Mouse (Mus musculus): ENCODE data around the gene Sugct. TPM values are rescaled to one million over a fixed set of nuclear protein-coding genes. Genes with fewer than 3 reads are reported as not detected.

The Sugct gene
- polyA plus RNA-seq, 1 experiment: not detected

GRCm38 (mm10) chr13:17695898-17696580 lies 686 bp upstream of the Sugct start:
- Histone ChIP-seq H3K27ac (ENCODE audit: insufficient read depth, low read depth, low read length) (peak overlapping the region; percentile 93; the same call in 1 of the 2 replicates), H3K4me1 (ENCODE audit: control insufficient read depth, insufficient read depth, low read length) (no peaks in the 10 kb centered on the region), H3K4me3 (ENCODE audit: insufficient read depth, low read depth, low read length) (peak overlapping the region; percentile 73)
- 15% methylated on average over 7 of the region's 7 CpGs for WGBS
- TF ChIP-seq POLR2A (IDR thresholded peaks at IDR 0.05; ENCODE audit: insufficient read depth, low read depth, low read length) (no peak), CTCF (IDR thresholded peaks at IDR 0.05; ENCODE audit: insufficient read depth, low read depth, low read length) (no peak)

- Histone ChIP-seq H3K27ac (ENCODE audit: insufficient read depth, low read depth, low read length) (no peak overlapping the region), H3K4me3 (ENCODE audit: insufficient read depth, low read depth, low read length) (peak overlapping the region; percentile 73), H3K4me1 (ENCODE audit: control insufficient read depth, insufficient read depth, low read length) (no peaks in the 10 kb centered on the region)
- no peak for TF ChIP-seq POLR2A (IDR thresholded peaks at IDR 0.05; ENCODE audit: insufficient read depth, low read depth, low read length)
- no peak for TF ChIP-seq CTCF (IDR thresholded peaks at IDR 0.05; ENCODE audit: insufficient read depth, low read depth, low read length)
- 0% methylated on average over 24 of the region's 25 CpGs for WGBS
Measured at GRCm38 (mm10) chr13:17694414-17694813, 939 bp downstream of the Sugct start.

GRCm38 (mm10) chr13:17693816-17694215 lies 1.5 kb downstream of the Sugct start:
- H3K4me1 ChIP-seq (ENCODE audit: control insufficient read depth, insufficient read depth, low read length): no peaks in the 10 kb centered on the region
- no peak overlapping the region for H3K4me3 ChIP-seq (ENCODE audit: insufficient read depth, low read depth, low read length)
- no peak for TF ChIP-seq POLR2A (IDR thresholded peaks at IDR 0.05; ENCODE audit: insufficient read depth, low read depth, low read length)
- H3K27ac ChIP-seq (ENCODE audit: insufficient read depth, low read depth, low read length): no peak overlapping the region
- WGBS: 56% methylated on average over 5 of the region's 5 CpGs

DNA sequence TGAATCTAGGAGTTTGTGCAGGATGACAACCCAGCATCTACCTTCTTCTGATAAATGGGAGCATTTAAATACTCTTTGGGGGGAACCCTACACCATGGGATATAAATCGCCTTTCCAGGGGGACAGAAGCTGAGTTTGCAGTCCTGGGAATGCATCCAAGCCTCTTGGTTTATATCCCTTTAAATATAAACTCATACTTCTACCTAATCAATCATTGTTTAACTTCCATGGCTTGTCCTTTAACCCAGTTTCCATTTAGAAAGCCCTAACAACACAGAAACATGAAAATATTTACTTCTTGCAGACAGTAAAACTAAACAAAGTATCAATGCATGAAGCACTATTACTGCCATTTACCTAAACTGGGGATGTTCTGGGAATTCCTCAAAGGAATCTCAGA lies 3.9 kb downstream of the Sugct start:
- no peak overlapping the region for H3K27ac ChIP-seq (ENCODE audit: insufficient read depth, low read depth, low read length)
- no peaks in the 10 kb centered on the region for H3K4me1 ChIP-seq (ENCODE audit: control insufficient read depth, insufficient read depth, low read length)
- no peak overlapping the region for H3K4me3 ChIP-seq (ENCODE audit: insufficient read depth, low read depth, low read length)
- no peak for TF ChIP-seq CTCF (IDR thresholded peaks at IDR 0.05; ENCODE audit: insufficient read depth, low read depth, low read length)
- TF ChIP-seq POLR2A (IDR thresholded peaks at IDR 0.05; ENCODE audit: insufficient read depth, low read depth, low read length): no peak
- 78% methylated on average over 1 of the region's 1 CpGs for WGBS

GRCm38 (mm10) chr13:17690686-17691085 lies 4.7 kb downstream of the Sugct start:
- no peak overlapping the region for H3K4me3 ChIP-seq (ENCODE audit: insufficient read depth, low read depth, low read length)

GRCm38 (mm10) chr13:17689461-17689860 lies 5.9 kb downstream of the Sugct start:
- no peaks in the 10 kb centered on the region for H3K4me1 ChIP-seq (ENCODE audit: control insufficient read depth, insufficient read depth, low read length)
- no peak overlapping the region for H3K4me3 ChIP-seq (ENCODE audit: insufficient read depth, low read depth, low read length)
- TF ChIP-seq POLR2A (IDR thresholded peaks at IDR 0.05; ENCODE audit: insufficient read depth, low read depth, low read length) (no peak), CTCF (IDR thresholded peaks at IDR 0.05; ENCODE audit: insufficient read depth, low read depth, low read length) (no peak)
- no peak overlapping the region for H3K27ac ChIP-seq (ENCODE audit: insufficient read depth, low read depth, low read length)

More at GRCm38 (mm10) chr13:17690686-17691085, 4.7 kb downstream of the Sugct start:
- no peaks in the 10 kb centered on the region for H3K4me1 ChIP-seq (ENCODE audit: control insufficient read depth, insufficient read depth, low read length)
- no peak overlapping the region for H3K27ac ChIP-seq (ENCODE audit: insufficient read depth, low read depth, low read length)
- TF ChIP-seq POLR2A (IDR thresholded peaks at IDR 0.05; ENCODE audit: insufficient read depth, low read depth, low read length): no peak
- TF ChIP-seq CTCF (IDR thresholded peaks at IDR 0.05; ENCODE audit: insufficient read depth, low read depth, low read length): no peak

DNA sequence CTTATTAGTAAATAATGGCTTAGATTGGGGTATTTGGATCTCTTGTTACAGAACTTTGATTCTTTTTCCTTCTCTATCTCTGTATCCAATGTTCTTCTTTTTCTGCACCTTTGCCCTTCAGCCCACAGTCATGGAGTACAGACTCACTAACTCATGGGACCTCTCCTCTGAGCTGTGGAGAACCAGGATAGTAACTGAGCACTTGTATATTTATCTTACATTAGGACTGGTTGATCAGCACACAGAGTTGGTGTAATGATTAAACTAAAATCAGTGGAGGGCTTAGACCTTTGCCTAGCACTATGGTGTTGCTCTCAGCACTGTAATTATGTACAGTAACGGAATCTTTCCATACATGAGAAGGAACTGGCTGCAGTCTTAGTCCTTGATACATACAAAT lies 24.2 kb downstream of the Sugct start:
- Histone ChIP-seq H3K4me1 (ENCODE audit: control insufficient read depth, insufficient read depth, low read length) (no peaks in the 10 kb centered on the region), H3K27ac (ENCODE audit: insufficient read depth, low read depth, low read length) (no peak overlapping the region), H3K4me3 (ENCODE audit: insufficient read depth, low read depth, low read length) (no peak overlapping the region)
- TF ChIP-seq POLR2A (IDR thresholded peaks at IDR 0.05; ENCODE audit: insufficient read depth, low read depth, low read length) (no peak), CTCF (IDR thresholded peaks at IDR 0.05; ENCODE audit: insufficient read depth, low read depth, low read length) (no peak)
- WGBS: 86% methylated on average over 1 of the region's 1 CpGs

DNA sequence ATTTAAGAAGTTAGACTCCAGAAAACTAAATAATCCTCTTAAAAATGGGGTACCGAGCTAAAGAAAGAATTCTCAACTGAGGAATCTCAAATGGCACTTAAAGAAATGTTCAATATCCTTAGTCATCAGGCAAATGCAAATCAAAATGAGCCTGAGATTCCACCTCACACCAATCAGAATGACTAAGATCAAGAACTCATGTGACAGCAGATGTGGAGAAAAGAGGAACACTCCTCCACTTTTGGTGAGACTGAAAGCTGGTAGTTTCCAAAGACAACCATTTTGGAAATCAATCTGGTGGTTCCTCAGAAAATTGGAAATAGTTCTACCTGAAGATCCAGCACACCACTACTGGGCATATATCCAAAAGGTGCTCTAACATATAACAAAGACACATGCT lies 28.0 kb downstream of the Sugct start:
- no peak overlapping the region for H3K27ac ChIP-seq (ENCODE audit: insufficient read depth, low read depth, low read length)
- WGBS: 89% methylated on average over 1 of the region's 1 CpGs
- TF ChIP-seq CTCF (IDR thresholded peaks at IDR 0.05; ENCODE audit: insufficient read depth, low read depth, low read length): no peak
- TF ChIP-seq POLR2A (IDR thresholded peaks at IDR 0.05; ENCODE audit: insufficient read depth, low read depth, low read length): no peak

GRCm38 (mm10) chr13:17642294-17642693 lies 53.1 kb downstream of the Sugct start:
- no peaks in the 10 kb centered on the region for H3K4me1 ChIP-seq (ENCODE audit: control insufficient read depth, insufficient read depth, low read length)
- TF ChIP-seq CTCF (IDR thresholded peaks at IDR 0.05; ENCODE audit: insufficient read depth, low read depth, low read length) (no peak), POLR2A (IDR thresholded peaks at IDR 0.05; ENCODE audit: insufficient read depth, low read depth, low read length) (no peak)
- WGBS: 62% methylated on average over 2 of the region's 2 CpGs

More for the DNA sequence above, 28.0 kb downstream of the Sugct start:
- H3K4me1 ChIP-seq (ENCODE audit: control insufficient read depth, insufficient read depth, low read length): no peaks in the 10 kb centered on the region
- H3K4me3 ChIP-seq (ENCODE audit: insufficient read depth, low read depth, low read length): no peak overlapping the region

GRCm38 (mm10) chr13:17638008-17638407 lies 57.3 kb downstream of the Sugct start:
- H3K4me1 ChIP-seq (ENCODE audit: control insufficient read depth, insufficient read depth, low read length): no peaks in the 10 kb centered on the region
- no peak overlapping the region for H3K4me3 ChIP-seq (ENCODE audit: insufficient read depth, low read depth, low read length)
- TF ChIP-seq POLR2A (IDR thresholded peaks at IDR 0.05; ENCODE audit: insufficient read depth, low read depth, low read length): no peak
- no peak for TF ChIP-seq CTCF (IDR thresholded peaks at IDR 0.05; ENCODE audit: insufficient read depth, low read depth, low read length)
- no peak overlapping the region for H3K27ac ChIP-seq (ENCODE audit: insufficient read depth, low read depth, low read length)

More at GRCm38 (mm10) chr13:17642294-17642693, 53.1 kb downstream of the Sugct start:
- H3K4me3 ChIP-seq (ENCODE audit: insufficient read depth, low read depth, low read length): no peak overlapping the region
- H3K27ac ChIP-seq (ENCODE audit: insufficient read depth, low read depth, low read length): no peak overlapping the region
